Mouse (Mus musculus): ENCODE results near the gene Camk2g. TPM values are rescaled to one million over a fixed set of nuclear protein-coding genes. Genes with fewer than 3 reads are reported as not detected.

Gene Camk2g
- total and polyA plus RNA-seq, 3 experiments, result 36.8 to 41.0 (median 37.0) TPM

DNA sequence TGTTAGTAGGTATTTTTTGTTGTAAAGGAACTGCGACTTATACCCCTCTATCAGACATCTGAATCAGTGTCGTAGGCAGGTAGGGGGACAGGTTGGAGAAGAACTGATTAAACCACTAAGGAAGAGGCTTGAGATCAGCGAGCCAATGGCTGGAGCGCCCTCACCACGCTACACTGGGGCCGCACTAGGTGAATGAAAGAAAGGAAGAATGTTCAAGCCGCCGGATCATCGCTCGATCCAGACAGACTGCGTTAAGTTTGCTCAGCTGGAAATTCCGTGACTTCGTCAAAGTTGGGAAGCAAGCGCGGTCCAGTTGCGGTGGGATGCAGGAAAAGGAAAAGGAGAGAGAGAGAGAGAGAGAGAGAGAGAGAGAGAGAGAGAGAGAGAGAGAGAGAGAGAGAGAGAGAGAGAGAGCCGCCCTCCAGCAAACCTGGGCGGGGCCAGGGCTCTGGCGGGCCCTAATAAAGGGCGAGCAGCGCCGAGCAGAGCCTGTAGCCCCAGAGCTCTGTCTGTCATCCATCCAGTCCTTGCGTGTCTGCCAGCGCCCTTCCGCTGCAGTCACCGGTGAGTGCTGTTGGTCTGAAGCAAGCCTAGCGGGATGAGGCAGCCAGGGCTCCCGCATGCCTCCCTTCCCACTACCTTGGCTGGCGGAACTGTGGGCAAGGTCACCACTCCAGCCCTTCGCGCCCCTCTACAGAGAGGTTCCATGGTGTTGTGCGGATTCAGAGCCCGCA lies 42.5 kb upstream of the Camk2g start, which contains the start of gene Plau:
Gene Plau (plus strand): TSS at position 490 of the 734 bp plus-strand sequence.
- DNase-seq, result peak; percentile 84 to 87
- Histone ChIP-seq H3K4me3 (peak within 1 kb of the TSS; percentile 56), H3K9ac (ENCODE audit: low read depth, low read length) (peak within 1 kb of the TSS; percentile 82), H3K36me3 (ENCODE audit: control insufficient read depth, insufficient read depth, low read length) (no peaks in the 10 kb centered on the region), H3K4me1 (ENCODE audit: control insufficient read depth, insufficient read depth, low read length) (peaks cover 1% of the 10 kb centered on the region; the same call in 1 of the 2 replicates), H3K27me3 (ENCODE audit: control insufficient read depth, insufficient read depth, low read length) (no peaks in the 10 kb centered on the region), H3K27ac (peak within 1 kb of the TSS; percentile 74), H3K79me2 (replicated peaks; ENCODE audit: control insufficient read depth, insufficient read depth, low read length) (no peaks in the 10 kb centered on the region)
- WGBS, result 2% methylated on average over 33 of the region's 33 CpGs
- TF ChIP-seq CTCF (IDR thresholded peaks at IDR 0.05) (no peak), EP300 (IDR thresholded peaks at IDR 0.05; ENCODE audit: insufficient read depth, low read depth, low read length) (0 out of 2 replicates have a peak, but pooled peaks have one; percentile 27), POLR2A (IDR thresholded peaks at IDR 0.05; ENCODE audit: insufficient read depth, low read depth, low read length) (peak; percentile 87)
- intact Hi-C loops (cut with DNase I), result loop anchor here (1.0 kb wide), 1 partner anchor 37 kb away; no protein-coding TSS in a partner anchor

DNA sequence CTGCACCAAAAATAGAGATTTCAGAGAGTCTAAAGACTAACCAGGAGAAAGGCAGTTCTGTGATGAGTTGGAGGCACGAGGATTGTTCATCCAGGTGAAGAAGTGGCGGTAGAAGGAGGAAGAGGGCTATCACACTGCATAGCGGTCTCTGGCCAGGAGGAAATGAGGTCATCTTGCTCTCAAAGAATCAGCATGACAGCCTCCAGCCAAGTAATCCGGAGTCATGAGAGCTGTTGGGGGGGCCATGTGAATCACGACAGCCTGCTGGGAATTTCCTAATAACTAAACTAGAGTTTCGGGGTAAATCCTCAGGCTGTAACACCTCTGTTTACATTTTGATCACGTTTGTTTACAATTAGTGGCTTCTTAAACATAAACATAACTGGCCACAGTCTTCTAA lies 40.2 kb upstream of the Camk2g start:
- Histone ChIP-seq H3K27ac (no peak overlapping the region), H3K9ac (ENCODE audit: low read depth, low read length) (no peak overlapping the region), H3K27me3 (ENCODE audit: control insufficient read depth, insufficient read depth, low read length) (no peaks in the 10 kb centered on the region), H3K4me3 (no peak overlapping the region), H3K4me1 (ENCODE audit: control insufficient read depth, insufficient read depth, low read length) (peaks cover 4% of the 10 kb centered on the region; the same call in 1 of the 2 replicates), H3K36me3 (ENCODE audit: control insufficient read depth, insufficient read depth, low read length) (no peaks in the 10 kb centered on the region), H3K79me2 (replicated peaks; ENCODE audit: control insufficient read depth, insufficient read depth, low read length) (no peaks in the 10 kb centered on the region)
- TF ChIP-seq CTCF (IDR thresholded peaks at IDR 0.05) (no peak), EP300 (IDR thresholded peaks at IDR 0.05; ENCODE audit: insufficient read depth, low read depth, low read length) (no peak), POLR2A (IDR thresholded peaks at IDR 0.05; ENCODE audit: insufficient read depth, low read depth, low read length) (no peak)
- intact Hi-C loops (cut with DNase I), result no loop called here
- WGBS, result 15% methylated on average over 7 of the region's 7 CpGs
- peak in 1 of 2 experiments; percentile 42 for DNase-seq

DNA sequence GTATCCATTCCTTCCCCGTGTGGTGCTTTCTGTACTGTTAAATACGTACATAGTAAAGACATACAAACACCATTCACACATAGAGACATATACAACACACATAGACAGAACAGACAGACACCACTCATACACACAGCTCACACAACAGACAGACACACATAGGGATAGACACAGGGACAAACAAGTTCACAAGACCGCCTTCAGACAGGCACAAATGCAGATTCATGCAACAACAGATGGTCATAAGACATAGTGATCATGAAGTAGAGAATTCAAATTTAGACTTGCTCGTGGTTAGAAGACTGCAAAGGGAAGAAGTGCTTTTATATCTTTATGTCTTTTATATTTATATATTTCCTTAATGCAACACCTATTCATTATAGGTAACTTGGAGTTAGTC lies 39.6 kb upstream of the Camk2g start:
- H3K79me2 ChIP-seq (replicated peaks; ENCODE audit: control insufficient read depth, insufficient read depth, low read length), result no peaks in the 10 kb centered on the region
- no peak overlapping the region for H3K27ac ChIP-seq
- H3K9ac ChIP-seq (ENCODE audit: low read depth, low read length), result no peak overlapping the region
- H3K4me1 ChIP-seq (ENCODE audit: control insufficient read depth, insufficient read depth, low read length), result peaks cover 4% of the 10 kb centered on the region; the same call in 1 of the 2 replicates
- H3K27me3 ChIP-seq (ENCODE audit: control insufficient read depth, insufficient read depth, low read length), result no peaks in the 10 kb centered on the region
- no peak overlapping the region for H3K4me3 ChIP-seq
- no peaks in the 10 kb centered on the region for H3K36me3 ChIP-seq (ENCODE audit: control insufficient read depth, insufficient read depth, low read length)
- no peak for DNase-seq
- WGBS, result 91% methylated on average over 4 of the region's 4 CpGs
- intact Hi-C loops (cut with DNase I), result no loop called here
- TF ChIP-seq POLR2A (IDR thresholded peaks at IDR 0.05; ENCODE audit: insufficient read depth, low read depth, low read length), result no peak
- no peak for TF ChIP-seq CTCF (IDR thresholded peaks at IDR 0.05)
- TF ChIP-seq EP300 (IDR thresholded peaks at IDR 0.05; ENCODE audit: insufficient read depth, low read depth, low read length), result no peak

DNA sequence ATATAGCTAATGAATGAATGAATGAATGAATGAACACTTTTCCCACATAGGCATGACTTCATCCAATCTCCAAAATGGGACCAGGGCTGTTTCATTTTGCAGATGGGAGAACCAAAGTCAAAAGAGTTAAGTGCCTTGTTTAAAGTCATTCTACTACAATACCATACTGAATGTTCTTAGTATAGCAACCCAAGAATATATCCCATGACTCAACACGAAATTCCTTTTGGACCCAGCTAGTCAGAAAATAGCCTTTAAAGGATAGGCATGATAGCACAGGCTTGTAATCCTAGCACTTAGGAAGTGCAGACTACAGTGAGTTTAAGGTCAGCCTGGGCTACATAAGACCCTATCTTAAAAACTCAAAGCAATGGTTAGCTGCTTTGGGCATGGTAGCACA lies 38.0 kb upstream of the Camk2g start:
- TF ChIP-seq POLR2A (IDR thresholded peaks at IDR 0.05; ENCODE audit: insufficient read depth, low read depth, low read length), result no peak
- no peak for TF ChIP-seq EP300 (IDR thresholded peaks at IDR 0.05; ENCODE audit: insufficient read depth, low read depth, low read length)
- no peak for TF ChIP-seq CTCF (IDR thresholded peaks at IDR 0.05)
- no peaks in the 10 kb centered on the region for H3K27me3 ChIP-seq (ENCODE audit: control insufficient read depth, insufficient read depth, low read length)
- H3K36me3 ChIP-seq (ENCODE audit: control insufficient read depth, insufficient read depth, low read length), result no peaks in the 10 kb centered on the region
- intact Hi-C loops (cut with DNase I), result no loop called here
- DNase-seq, result no peak
- no peak overlapping the region for H3K27ac ChIP-seq
- WGBS, result 59% methylated on average over 1 of the region's 1 CpGs
- H3K9ac ChIP-seq (ENCODE audit: low read depth, low read length), result no peak overlapping the region
- H3K4me3 ChIP-seq, result no peak overlapping the region
- H3K79me2 ChIP-seq (replicated peaks; ENCODE audit: control insufficient read depth, insufficient read depth, low read length), result no peaks in the 10 kb centered on the region
- peaks cover 4% of the 10 kb centered on the region; the same call in 1 of the 2 replicates for H3K4me1 ChIP-seq (ENCODE audit: control insufficient read depth, insufficient read depth, low read length)

DNA sequence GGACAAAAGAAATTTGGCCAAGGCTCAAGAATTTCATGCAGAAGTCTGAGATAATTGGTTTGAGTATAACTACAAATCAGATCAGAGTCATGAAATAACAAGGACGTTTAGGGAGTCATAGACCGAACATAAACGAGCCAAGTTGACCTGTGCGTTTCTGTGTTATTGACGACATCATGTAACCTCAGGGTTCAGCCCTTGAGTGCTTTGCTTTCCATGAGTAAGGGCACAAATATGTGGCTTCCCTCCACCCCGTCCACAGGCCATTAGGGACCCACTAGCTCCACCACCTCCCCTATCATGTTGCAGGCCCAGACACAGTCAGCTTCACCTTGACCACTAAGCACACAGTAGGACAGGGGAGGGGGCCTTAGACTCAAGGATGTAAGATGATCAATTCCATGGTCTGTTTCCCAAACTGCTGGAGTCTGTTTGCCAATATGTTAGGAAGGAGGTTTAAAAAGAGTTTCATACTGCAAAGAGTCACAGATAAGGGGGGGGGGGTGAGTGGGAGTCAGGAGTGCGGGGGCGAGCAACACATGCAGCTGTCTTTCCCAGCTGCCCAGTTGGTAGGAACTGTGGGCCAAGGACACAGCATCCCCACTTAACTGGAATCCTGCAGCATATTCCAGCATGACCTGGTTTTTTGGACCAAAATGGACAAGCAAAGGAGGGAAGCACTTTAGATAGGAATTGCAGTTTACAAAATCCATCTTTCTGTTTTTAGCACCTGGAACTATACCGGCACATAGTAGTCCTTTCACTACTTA lies 37.4 kb upstream of the Camk2g start:
- Histone ChIP-seq H3K4me1 (ENCODE audit: control insufficient read depth, insufficient read depth, low read length) (peaks cover 4% of the 10 kb centered on the region; the same call in 1 of the 2 replicates), H3K9ac (ENCODE audit: low read depth, low read length) (no peak overlapping the region), H3K27me3 (ENCODE audit: control insufficient read depth, insufficient read depth, low read length) (no peaks in the 10 kb centered on the region), H3K27ac (no peak overlapping the region), H3K79me2 (replicated peaks; ENCODE audit: control insufficient read depth, insufficient read depth, low read length) (no peaks in the 10 kb centered on the region), H3K36me3 (ENCODE audit: control insufficient read depth, insufficient read depth, low read length) (no peaks in the 10 kb centered on the region), H3K4me3 (no peak overlapping the region)
- no peak for DNase-seq
- intact Hi-C loops (cut with DNase I), result no loop called here
- WGBS, result 53% methylated on average over 9 of the region's 9 CpGs
- no peak for TF ChIP-seq CTCF (IDR thresholded peaks at IDR 0.05)
- no peak for TF ChIP-seq EP300 (IDR thresholded peaks at IDR 0.05; ENCODE audit: insufficient read depth, low read depth, low read length)
- TF ChIP-seq POLR2A (IDR thresholded peaks at IDR 0.05; ENCODE audit: insufficient read depth, low read depth, low read length), result no peak

Data from heart, adult 2 months (tissue).